18 mouse cellular contexts compared by ENCODE assay signal in genomic region chr12:4199271-4199670, GRCm38 (mm10). TPM values are rescaled to one million over a fixed set of nuclear protein-coding genes. Genes with fewer than 3 reads are reported as not detected.
DNase-seq lines count a peak whose midpoint lies in the region; ATAC-seq and TF ChIP-seq lines count a peak whose summit lies in the region.
"Had no signal": no experiment of that assay in that cellular context is flagged by ENCODE, and none has a peak within 500 bp of the region (broad histone marks: within the 10 kb centered on the region; RNA-seq: fewer than 3 reads in every experiment).

No protein-coding gene starts in this region.

- DNase-seq in cerebellum, adult 11-12 months: peak; percentile 2
- DNase-seq in cerebellum, postnatal 14 days: no peak
- peak; percentile 85 for DNase-seq in heart, adult 11 months
- DNase-seq in lung, postnatal 10 days: no peak
- DNase-seq: adrenal gland, postnatal 10 days; adrenal gland, postnatal 25 days; B cell, adult 2 months; cerebellum, adult 9-10 months; forebrain, postnatal 0 days had no signal

- no peaks in the 10 kb centered on the region for H3K27me3 ChIP-seq in heart, embryonic 12.5 days (replicated peaks)
- H3K27me3 ChIP-seq: CH12.LX; embryonic facial prominence, embryonic 12.5 days; forebrain, embryonic 13.5 days; forebrain, embryonic 15.5 days had no signal

- no peak for TF ChIP-seq CTCF in bone marrow macrophage, adult 2 months (IDR thresholded peaks at IDR 0.05; ENCODE audit: low read depth, low read length)

- H3K4me2 ChIP-seq in heart, embryonic 12.5 days: no peak overlapping the region
- H3K4me2 ChIP-seq: embryonic facial prominence, embryonic 12.5 days; forebrain, embryonic 13.5 days; forebrain, embryonic 15.5 days had no signal

- no peaks in the 10 kb centered on the region for H3K4me1 ChIP-seq in heart, embryonic 12.5 days (replicated peaks)
- H3K4me1 ChIP-seq in bone marrow macrophage, adult 2 months (ENCODE audit: control insufficient read depth, insufficient read depth, low read length): peaks cover 39% of the 10 kb centered on the region
- H3K4me1 ChIP-seq: embryonic facial prominence, embryonic 12.5 days; forebrain, embryonic 13.5 days; forebrain, embryonic 15.5 days had no signal

- no peak overlapping the region for H3K9ac ChIP-seq in heart, embryonic 12.5 days
- H3K9ac ChIP-seq: embryonic facial prominence, embryonic 12.5 days; forebrain, embryonic 13.5 days; forebrain, embryonic 15.5 days; forebrain, postnatal 0 days had no signal

- ATAC-seq in heart, embryonic 12.5 days (ENCODE audit: insufficient number of reproducible peaks, low FRiP score): no peak
- ATAC-seq: CD4-positive, CD25-positive, alpha-beta regulatory T cell, adult 4 months; forebrain, embryonic 13.5 days; forebrain, embryonic 15.5 days; forebrain, postnatal 0 days had no signal

- H3K4me3 ChIP-seq in heart, embryonic 12.5 days: no peak overlapping the region
- no peak overlapping the region for H3K4me3 ChIP-seq in bone marrow macrophage, adult 2 months (ENCODE audit: insufficient read depth, low read length)
- H3K4me3 ChIP-seq: embryonic facial prominence, embryonic 10.5 days; embryonic facial prominence, embryonic 12.5 days; forebrain, embryonic 13.5 days; forebrain, embryonic 15.5 days had no signal

- no peak overlapping the region for H3K27ac ChIP-seq in heart, embryonic 12.5 days (ENCODE audit: poor library complexity, severe bottlenecking)
- peak overlapping the region; percentile 81 for H3K27ac ChIP-seq in bone marrow macrophage, adult 2 months (ENCODE audit: insufficient read depth, low read depth, low read length)
- H3K27ac ChIP-seq: embryonic facial prominence, embryonic 10.5 days; embryonic facial prominence, embryonic 12.5 days; forebrain, embryonic 13.5 days; forebrain, embryonic 15.5 days had no signal

- 86% methylated on average over 11 of the region's 11 CpGs for WGBS in heart, embryonic 12.5 days

- peaks cover 41% of the 10 kb centered on the region for H3K36me3 ChIP-seq in heart, embryonic 12.5 days

- no peak for TF ChIP-seq POLR2A in bone marrow macrophage, adult 2 months (IDR thresholded peaks at IDR 0.05; ENCODE audit: borderline replicate concordance, low read depth, low read length)

- no peaks in the 10 kb centered on the region for H3K9me3 ChIP-seq in heart, embryonic 12.5 days (replicated peaks)
- H3K9me3 ChIP-seq: embryonic facial prominence, embryonic 10.5 days; embryonic facial prominence, embryonic 12.5 days; forebrain, embryonic 13.5 days; forebrain, embryonic 15.5 days; G1E had no signal

RNA-seq across cellular contexts. Expression of gene Ptrhd1, which starts 34.6 kb away (rescaled TPM):
- 7.1 and 7.2 TPM in 2 replicates for polyA plus RNA-seq in heart, embryonic 12.5 days (2016; fragmentation: Nextera tagmentation; extraction: Ambion mirVana)
- 8.1 and 9.3 TPM in 2 replicates for polyA plus RNA-seq in bone marrow macrophage, adult 2 months (2012; ENCODE audit: insufficient read depth, insufficient read length, missing spikeins)

RNA-seq across cellular contexts. Expression of gene Cenpo, which starts 34.8 kb away (rescaled TPM):
- 8.3 and 8.5 TPM in 2 replicates for polyA plus RNA-seq in heart, embryonic 12.5 days (2016; fragmentation: Nextera tagmentation; extraction: Ambion mirVana)
- polyA plus RNA-seq in bone marrow macrophage, adult 2 months (2012; ENCODE audit: insufficient read depth, insufficient read length, missing spikeins): 23.3 and 28.4 TPM in 2 replicates

Comparison
In these comparisons a context has a peak if more than half of its experiments do, and no peak if none do; other contexts are left out.
1. DNase-seq: peak in cerebellum, adult 11-12 months (single experiment) and heart, adult 11 months (single experiment); none in cerebellum, postnatal 14 days (0 of 2) and lung, postnatal 10 days (single experiment).